Mouse (Mus musculus) midbrain, embryonic 10.5 days (tissue): Measurements from ENCODE around the gene Gm29735. TPM values are rescaled to one million over a fixed set of nuclear protein-coding genes. Genes with fewer than 3 reads are reported as not detected.
"Not testable (repeated sequence)": the region's sequence is repeated elsewhere in the genome, so short reads cannot be mapped to it uniquely, and the experiment has no call there.

Experiments used
- DNase-seq: peaks from one replicate; pipeline ENCODE4 v3.0.0-alpha.2; 2017; ENCODE audit warnings: low spot score
- H3K27ac ChIP-seq: fragments of 300-500 bp; sonication (generic); replicated peaks from 2 replicates; pipeline ENCODE4 v1.5.1; 2016; ENCODE audit warnings: mild to moderate bottlenecking
- H3K27me3 ChIP-seq: fragments of 300-500 bp; sonication (generic); 2 replicates; pipeline ENCODE4 v1.6.1; 2016; ENCODE audit warnings: low read depth, mild to moderate bottlenecking; ENCODE audit not compliant: poor library complexity, severe bottlenecking
- H3K36me3 ChIP-seq: fragments of 300-500 bp; sonication (generic); 2 replicates; pipeline ENCODE4 v1.6.1; 2016; ENCODE audit warnings: mild to moderate bottlenecking, moderate library complexity
- H3K4me1 ChIP-seq: fragments of 300-500 bp; sonication (generic); 2 replicates; pipeline ENCODE4 v1.6.1; 2016
- H3K4me3 ChIP-seq: fragments of 300-500 bp; sonication (generic); 2 replicates; pipeline ENCODE4 v1.5.1; 2016; ENCODE audit warnings: mild to moderate bottlenecking, moderate library complexity
- H3K9me3 ChIP-seq: fragments of 300-500 bp; sonication (generic); replicated peaks from 2 replicates; pipeline ENCODE4 v1.6.1; 2016; ENCODE audit warnings: mild to moderate bottlenecking
- WGBS: fragments of 180-500 bp; shearing (Covaris S2); methylation state at CpG from one replicate; pipeline ENCODE4 v1.1.7; 2016; 5-methylcytosine and 5-hydroxymethylcytosine counted together
- polyA plus RNA-seq: library from polyadenylated mRNA; unstranded; fragments of >200 nt; fragmentation: Nextera tagmentation; extraction: Ambion mirVana; gene quantifications from 2 replicates; pipeline ENCODE4 v1.2.1, GENCODE M21; 2016

Gene Gm29735
- polyA plus RNA-seq, 1 experiment from 2014 or later = not detected

DNA sequence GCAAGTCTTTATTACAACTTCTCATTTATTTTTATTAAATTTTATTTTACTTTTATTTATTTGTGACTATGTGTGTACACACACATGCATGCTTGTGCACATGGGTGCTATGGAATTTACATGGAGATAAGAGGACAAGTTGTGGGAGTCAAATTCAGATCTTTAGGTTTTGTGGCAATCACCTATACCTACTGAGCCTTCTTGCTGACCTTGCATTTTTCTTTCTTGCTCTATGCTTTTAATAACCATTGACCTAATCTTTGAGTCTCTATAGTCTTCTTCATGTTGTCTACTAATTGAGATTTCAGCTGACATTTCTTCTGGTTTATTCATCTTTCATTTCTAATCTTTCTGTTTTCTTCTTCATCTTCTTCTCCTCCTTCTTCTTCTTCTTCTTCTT lies 8.3 kb downstream of the Gm29735 start:
- Histone ChIP-seq H3K4me1 (no peaks in the 10 kb centered on the region), H3K27ac (no peak overlapping the region), H3K9me3 (no peaks in the 10 kb centered on the region), H3K4me3 (no peak overlapping the region), H3K36me3 (no peaks in the 10 kb centered on the region), H3K27me3 (no peaks in the 10 kb centered on the region)
- no peak for DNase-seq

DNA sequence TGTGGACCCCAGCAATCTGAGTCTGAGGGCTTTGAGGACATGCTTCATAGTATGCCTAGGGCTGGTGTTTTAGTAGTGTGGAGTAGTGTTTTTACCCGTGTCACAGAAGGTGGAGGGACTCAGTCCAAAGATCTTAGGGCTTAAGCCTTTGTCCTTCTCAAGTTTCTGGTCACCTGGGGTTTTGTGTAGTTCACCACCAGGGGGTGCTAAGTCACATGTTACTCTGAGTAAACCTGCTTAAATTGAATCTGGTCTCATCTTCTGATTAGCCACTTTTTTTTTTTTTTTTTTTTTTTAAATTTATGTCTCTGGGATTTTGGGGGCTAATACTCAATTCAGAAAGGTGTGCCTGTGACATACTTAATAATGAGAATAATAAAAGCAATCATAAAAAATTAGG lies 10.9 kb downstream of the Gm29735 start:
- Histone ChIP-seq H3K9me3 (no peaks in the 10 kb centered on the region), H3K27ac (no peak overlapping the region), H3K36me3 (no peaks in the 10 kb centered on the region), H3K4me1 (no peaks in the 10 kb centered on the region), H3K27me3 (no peaks in the 10 kb centered on the region), H3K4me3 (no peak overlapping the region)
- WGBS = 3% methylated on average over 1 of the region's 1 CpGs
- DNase-seq = peak; percentile 39

DNA sequence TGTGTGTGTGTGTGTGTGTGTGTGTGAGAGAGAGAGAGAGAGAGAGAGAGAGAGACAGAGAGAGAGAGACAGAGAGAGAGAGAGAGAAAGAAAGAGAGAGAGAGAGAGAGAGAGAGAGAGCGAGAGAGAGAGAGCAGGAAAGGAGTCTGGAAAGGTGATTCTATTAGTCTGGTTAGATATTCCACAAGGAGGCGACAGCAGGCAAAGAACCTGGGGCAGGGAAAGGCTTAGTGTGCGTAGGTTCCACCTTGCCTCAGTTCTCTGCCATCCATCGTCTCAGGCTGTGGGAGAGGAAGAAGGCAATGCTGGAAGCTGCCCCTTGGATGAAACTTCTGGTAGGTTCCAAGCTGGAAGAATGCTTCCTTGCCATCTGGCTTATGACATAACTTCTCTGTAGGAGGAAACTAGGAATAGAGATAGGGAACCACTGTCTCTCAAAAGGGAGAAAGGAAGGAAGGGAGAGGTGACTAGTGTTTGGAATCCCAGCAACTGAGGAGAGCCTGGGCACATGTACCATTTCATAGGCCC lies 11.4 kb downstream of the Gm29735 start:
- Histone ChIP-seq H3K9me3 (no peaks in the 10 kb centered on the region), H3K4me1 (no peaks in the 10 kb centered on the region), H3K36me3 (no peaks in the 10 kb centered on the region), H3K27me3 (no peaks in the 10 kb centered on the region), H3K27ac (no peak overlapping the region), H3K4me3 (no peak overlapping the region)
- no peak for DNase-seq
- WGBS = 43% methylated on average over 4 of the region's 4 CpGs

DNA sequence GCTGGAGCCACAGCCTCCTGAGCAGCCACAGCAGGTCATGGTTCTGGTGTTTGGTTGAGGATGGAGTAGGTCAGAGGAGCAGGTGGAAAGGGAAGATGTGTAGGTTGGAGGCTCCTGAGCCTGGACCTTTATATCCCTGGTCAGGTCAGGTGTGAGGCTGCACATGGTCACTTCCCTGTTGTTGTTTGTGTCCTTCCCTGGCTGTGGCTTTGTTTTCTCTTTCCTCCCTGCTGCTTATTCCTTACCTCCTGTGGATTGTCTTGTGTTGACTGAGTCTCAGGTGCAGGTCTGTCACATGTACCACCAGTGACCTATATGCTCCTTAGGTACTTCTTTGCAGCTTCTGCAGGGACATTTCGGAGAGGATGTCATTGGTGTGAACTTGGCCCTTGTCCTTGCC lies 12.4 kb downstream of the Gm29735 start, which contains the start of gene Gm45337:
Gene Gm45337, minus strand, starts transcription at position 101 of the 400 bp plus-strand sequence.
- WGBS = 82% methylated on average over 1 of the region's 1 CpGs
- Histone ChIP-seq H3K4me3 (no peak within 1 kb of the TSS), H3K36me3 (no peaks in the 10 kb centered on the region), H3K27ac (no peak within 1 kb of the TSS), H3K27me3 (no peaks in the 10 kb centered on the region), H3K4me1 (no peaks in the 10 kb centered on the region), H3K9me3 (no peaks in the 10 kb centered on the region)
- DNase-seq = no peak

DNA sequence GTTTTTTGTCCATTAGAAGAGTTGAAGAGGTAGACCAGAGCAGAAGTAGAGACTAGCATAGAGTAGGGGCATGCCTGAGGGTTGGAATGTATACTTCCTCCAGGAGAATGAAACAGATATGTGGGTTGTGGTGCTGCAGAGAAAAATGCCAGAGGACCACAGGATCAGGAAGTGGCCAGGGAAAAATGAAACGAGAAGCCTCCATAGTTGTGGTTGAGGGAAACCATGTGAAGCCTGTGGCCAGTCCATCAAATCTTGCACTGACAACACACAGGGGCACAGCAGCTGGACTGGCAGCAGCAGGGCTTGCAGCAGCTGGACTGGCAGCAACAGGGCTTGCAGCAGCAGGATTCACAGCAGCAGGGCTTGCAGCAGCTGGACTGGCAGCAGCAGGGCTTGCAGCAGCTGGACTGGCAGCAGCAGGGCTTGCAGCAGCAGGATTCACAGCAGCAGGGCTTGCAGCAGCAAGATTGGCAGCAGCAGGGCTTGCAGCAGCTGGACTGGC lies 13.4 kb downstream of the Gm29735 start:
- H3K9me3 ChIP-seq, H3K27ac ChIP-seq, H3K27me3 ChIP-seq, DNase-seq, H3K4me1 ChIP-seq, H3K36me3 ChIP-seq, H3K4me3 ChIP-seq: not testable (repeated sequence)
- 66% methylated on average over 1 of the region's 1 CpGs for WGBS

DNA sequence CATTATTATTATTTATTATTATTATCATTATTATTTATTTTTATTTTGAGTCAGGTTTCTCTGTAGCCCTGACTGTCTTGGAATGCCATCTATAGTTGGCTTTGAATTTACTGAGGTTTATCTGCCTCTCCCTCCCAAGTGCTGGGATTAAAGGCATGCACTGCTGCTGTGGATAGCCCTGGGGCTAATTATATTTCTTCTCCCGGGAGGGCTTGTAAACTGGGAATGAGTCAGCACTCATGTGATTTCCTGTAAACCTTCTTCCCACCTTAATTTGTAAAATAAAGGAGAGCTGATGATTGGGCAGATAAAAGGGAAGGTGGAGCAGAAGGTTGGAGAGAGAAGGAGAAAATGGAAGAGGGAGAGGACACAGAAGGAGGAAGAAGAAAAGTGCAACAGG lies 16.2 kb downstream of the Gm29735 start:
- 46% methylated on average over 1 of the region's 1 CpGs for WGBS

DNA sequence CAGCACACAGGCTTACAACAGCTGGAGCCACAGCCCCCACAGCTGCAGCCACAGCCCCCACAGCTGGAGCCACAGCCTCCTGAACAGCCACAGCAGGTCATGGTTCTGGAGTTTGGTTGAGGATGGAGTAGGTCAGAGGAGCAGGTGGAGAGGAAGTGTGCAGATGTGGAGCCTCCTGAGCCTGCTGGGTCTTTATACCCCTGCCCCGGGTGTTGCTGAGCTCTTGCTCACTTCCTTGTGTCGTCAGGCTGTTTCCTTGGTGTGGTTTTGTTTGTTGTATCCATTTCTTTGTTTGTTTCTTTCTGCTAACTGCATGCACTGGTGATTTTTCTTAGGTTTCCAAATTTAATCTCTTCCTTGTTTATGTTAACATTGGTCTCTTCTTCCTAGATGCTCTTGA lies 21.0 kb downstream of the Gm29735 start, which contains the start of gene Gm39115:
Gene Gm39115, minus strand, starts transcription at position 101 of the 400 bp plus-strand sequence.
- H3K9me3 ChIP-seq, H3K27me3 ChIP-seq, H3K36me3 ChIP-seq, H3K4me1 ChIP-seq, DNase-seq, H3K4me3 ChIP-seq, H3K27ac ChIP-seq: not testable (repeated sequence)
- WGBS = 54% methylated on average over 2 of the region's 2 CpGs

More for the DNA sequence above, 16.2 kb downstream of the Gm29735 start:
- H3K27me3 ChIP-seq = no peaks in the 10 kb centered on the region
- H3K36me3 ChIP-seq = no peaks in the 10 kb centered on the region
- H3K9me3 ChIP-seq = no peaks in the 10 kb centered on the region
- H3K27ac ChIP-seq = no peak overlapping the region
- H3K4me1 ChIP-seq = no peaks in the 10 kb centered on the region
- no peak overlapping the region for H3K4me3 ChIP-seq
- DNase-seq = no peak

DNA sequence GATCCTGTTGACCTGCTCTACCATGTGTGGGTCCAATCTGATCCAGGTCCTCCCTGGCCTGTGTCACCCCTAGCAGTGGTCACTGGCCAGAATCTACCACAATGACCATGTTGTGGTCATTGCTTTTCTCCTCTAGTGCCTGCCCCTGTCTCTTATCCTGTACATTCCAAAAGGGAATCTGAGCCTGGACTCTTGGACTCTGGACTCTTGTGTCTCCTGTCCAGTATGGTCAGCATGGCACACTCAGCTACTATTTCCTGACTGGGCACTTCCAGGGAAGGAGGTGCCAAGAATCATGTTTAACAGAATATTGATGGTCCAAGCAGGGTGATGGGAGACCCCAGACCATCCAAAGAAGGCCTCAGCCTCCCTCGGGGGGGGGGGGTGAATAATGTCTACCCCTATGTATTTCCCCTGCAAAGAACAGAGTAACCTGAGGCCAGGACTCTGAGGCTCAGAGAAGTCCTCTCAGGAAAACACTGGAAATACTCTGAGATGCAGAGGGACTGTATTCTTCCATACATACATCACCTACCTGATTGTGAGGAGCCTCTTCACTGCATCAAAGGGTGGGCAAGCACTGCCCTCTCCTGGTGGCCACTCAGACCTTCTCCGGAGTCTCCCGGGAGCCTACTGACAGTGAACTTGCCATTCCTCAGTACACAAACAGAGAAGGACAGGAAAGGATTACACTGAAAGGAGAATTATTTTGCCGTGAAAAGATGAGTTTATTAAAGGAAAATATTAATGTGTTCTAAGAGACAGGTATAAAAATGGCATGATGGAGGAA lies 22.5 kb downstream of the Gm29735 start:
- no peaks in the 10 kb centered on the region for H3K27me3 ChIP-seq
- no peak overlapping the region for H3K27ac ChIP-seq
- DNase-seq = no peak
- H3K9me3 ChIP-seq = no peaks in the 10 kb centered on the region
- WGBS = 65% methylated on average over 4 of the region's 4 CpGs
- H3K4me1 ChIP-seq = no peaks in the 10 kb centered on the region
- no peaks in the 10 kb centered on the region for H3K36me3 ChIP-seq
- no peak overlapping the region for H3K4me3 ChIP-seq

DNA sequence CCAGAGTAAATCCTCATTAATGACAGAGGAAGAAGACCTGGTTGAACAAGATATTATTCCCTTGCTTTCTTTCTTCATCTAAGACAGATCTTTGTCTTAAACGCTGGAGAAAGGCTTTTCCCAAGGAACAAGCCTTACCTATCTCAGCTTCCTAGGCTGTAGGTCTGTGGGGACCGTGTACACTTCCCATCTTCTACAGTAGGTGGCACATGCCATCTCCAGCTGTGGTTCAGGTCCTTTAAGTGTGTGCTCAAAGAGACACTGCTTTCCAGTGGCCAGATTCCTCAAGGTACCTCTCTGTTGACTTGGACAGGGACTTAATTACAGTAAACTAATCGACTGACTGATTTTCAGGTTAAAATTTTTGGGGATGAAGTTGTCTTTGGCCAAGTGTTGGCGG lies 28.1 kb downstream of the Gm29735 start:
- H3K27ac ChIP-seq = no peak overlapping the region
- H3K27me3 ChIP-seq = no peaks in the 10 kb centered on the region
- H3K36me3 ChIP-seq = no peaks in the 10 kb centered on the region
- WGBS = 62% methylated on average over 4 of the region's 4 CpGs
- no peak for DNase-seq
- H3K4me3 ChIP-seq = no peak overlapping the region
- H3K9me3 ChIP-seq = no peaks in the 10 kb centered on the region
- H3K4me1 ChIP-seq = no peaks in the 10 kb centered on the region

DNA sequence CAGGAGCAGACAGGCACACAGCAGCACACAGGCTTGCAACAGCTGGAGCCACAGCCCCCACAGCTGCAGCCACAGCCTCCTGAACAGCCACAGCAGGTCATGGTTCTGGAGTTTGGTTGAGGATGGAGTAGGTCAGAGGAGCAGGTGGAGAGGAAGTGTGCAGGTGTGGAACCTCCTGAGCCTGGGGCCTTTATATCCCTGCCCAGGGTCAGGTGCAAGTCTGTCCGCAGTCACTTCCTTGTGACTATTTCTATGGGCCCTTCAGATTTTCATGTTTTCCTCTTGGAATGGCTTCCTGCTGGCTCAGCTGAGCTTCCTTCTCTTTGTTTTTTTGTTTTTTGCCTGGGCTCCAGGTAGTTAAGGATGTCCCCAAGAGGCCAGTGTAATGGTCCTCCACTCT lies 36.3 kb downstream of the Gm29735 start, which contains the start of gene Gm45618:
Gene Gm45618, minus strand, starts transcription at position 101 of the 400 bp plus-strand sequence.
- H3K36me3 ChIP-seq, H3K27me3 ChIP-seq, H3K4me1 ChIP-seq, H3K9me3 ChIP-seq, DNase-seq, H3K27ac ChIP-seq, H3K4me3 ChIP-seq: not testable (repeated sequence)
- 92% methylated on average over 1 of the region's 1 CpGs for WGBS

DNA sequence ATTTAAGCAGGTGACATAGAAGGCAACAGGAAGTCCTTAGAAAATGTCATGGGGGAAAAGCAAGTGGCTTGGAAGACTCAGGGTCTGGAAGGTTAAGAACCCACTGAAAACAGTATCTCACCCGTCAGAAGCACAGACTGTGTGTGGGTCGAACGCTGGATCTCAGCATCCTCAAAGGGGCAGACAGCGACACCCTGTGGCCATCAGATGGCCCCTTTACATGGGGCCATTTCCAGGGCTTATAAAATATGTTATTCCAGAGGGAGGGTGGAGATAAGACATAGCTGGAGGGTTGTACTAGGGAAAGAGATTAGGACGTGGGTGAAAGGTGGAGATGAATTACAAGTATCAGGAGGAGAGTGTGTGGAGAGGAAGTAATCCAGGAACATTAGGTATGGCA lies 37.3 kb downstream of the Gm29735 start:
- H3K4me3 ChIP-seq = no peak overlapping the region
- WGBS = 30% methylated on average over 5 of the region's 5 CpGs
- H3K27ac ChIP-seq = no peak overlapping the region
- H3K27me3 ChIP-seq = no peaks in the 10 kb centered on the region
- no peaks in the 10 kb centered on the region for H3K4me1 ChIP-seq
- peak; percentile 15 for DNase-seq
- H3K36me3 ChIP-seq = no peaks in the 10 kb centered on the region
- H3K9me3 ChIP-seq = no peaks in the 10 kb centered on the region
